Mouse (Mus musculus): ENCODE data around the gene Slc6a19.
"Not testable (repeated sequence)": the region's sequence is repeated elsewhere in the genome, so short reads cannot be mapped to it uniquely, and the experiment has no call there.

The Slc6a19 gene

DNA sequence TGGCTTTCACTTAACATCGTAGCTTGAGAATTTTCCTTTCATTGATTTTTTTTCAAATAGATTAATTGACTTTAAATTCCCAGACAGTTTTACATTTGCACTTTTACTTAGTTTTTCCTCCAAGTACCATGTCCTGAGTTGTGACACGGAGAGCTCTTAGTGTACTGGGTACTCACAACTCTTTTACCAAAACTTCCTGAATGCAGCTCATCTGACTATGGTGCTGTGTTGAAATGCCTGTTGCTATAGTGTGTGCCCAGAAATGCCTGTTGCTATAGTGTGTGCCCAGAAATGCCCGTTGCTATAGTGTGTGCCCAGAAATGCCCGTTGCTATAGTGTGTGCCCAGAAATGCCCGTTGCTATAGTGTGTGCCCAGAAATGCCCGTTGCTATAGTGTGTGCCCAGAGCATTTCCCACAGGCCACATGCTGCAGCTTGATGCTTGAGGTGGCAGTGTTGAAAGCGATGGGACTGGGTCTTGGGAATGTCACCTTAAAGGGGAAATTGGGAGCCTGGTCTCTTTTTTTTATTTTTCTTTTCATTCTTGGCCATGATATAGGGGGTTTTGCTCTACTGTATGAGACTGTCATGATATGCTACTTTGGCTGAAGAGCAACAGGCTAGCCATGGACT lies at the start of gene Slc6a19:
Gene Slc6a19, minus strand, starts transcription at position 172 of the 632 bp plus-strand sequence.
- DNase-seq (ENCODE audit: low spot score in 2 of 2) = no peak

DNA sequence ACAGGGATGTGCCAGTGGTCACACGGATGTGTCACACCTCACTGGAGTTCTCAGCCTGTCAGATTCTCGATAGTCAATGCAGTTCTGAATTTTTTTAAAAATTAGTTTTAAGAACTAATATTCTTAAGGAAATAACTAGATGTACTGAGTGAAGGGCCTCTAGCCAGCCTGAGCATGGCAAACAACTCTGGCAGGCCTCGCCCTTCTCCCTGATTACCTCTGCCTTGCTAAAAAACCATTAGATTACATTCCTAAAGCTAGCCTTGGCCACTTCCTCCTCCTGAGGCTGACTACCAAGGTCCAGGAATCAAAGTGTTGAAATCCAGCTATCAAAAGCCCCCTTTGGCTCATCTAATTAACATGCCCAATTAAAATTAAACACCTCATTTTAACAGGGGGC lies 46.6 kb upstream of the Slc6a19 start:
- no peak for DNase-seq (ENCODE audit: low spot score in 2 of 2)

DNA sequence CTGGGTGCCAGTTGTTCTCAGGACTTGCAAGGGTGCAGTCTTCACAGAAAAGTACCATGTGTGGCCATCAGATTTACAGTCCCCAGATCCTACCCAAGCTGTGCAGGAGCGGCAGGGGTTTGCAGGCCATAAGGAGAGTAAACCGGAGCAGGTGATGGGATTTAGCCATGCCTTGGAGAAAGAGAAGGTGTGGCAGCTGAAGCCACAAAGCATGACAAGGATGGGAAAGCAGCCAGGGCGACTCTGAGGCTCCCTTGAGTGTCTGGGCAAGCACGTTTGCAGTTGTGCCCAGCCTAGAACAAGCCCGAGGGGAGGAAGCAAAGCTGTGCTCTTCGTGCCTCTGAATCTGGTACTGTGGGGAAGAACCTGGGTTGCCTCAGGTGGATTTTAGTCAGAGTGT lies 45.8 kb upstream of the Slc6a19 start:
- peak in 1 of 2 experiments; percentile 60 for DNase-seq (ENCODE audit: low spot score in 2 of 2)

DNA sequence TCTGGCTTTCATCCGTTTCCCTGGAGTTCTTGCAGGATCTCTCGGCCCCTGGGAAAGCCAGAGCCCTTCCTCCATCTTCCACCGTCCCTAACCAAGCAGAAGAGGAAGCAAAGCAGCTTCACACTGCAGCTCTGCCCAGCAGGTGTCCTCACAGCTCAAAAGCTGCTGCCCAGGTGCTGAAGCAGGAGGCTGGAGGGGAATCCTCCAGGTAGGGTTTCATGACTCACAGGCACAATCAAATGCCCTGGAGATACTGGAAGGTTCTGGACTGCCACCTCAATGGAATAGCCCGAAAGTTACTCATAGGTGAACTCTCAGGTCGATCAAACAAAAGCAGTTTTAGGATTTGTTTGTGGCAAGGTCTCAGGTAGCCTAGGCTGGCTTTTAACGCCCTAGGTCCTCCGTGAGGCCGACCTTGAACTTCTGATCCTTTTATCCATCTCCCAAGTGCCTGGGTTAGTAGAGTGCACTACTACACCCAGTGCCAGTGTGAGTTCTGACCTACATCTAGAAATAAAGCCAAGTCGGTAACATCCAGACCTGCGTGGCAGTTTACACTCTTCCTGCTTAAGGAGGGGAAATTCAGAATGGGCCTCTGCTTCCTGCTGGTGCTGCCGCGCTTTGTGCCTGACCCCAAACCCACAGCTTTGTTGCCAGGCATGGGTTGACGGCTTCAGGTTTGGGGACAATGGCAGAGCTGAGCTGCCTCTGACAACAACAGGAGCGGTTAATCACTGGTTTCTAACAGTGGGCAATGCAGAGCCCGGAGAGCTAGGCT lies 44.2 kb upstream of the Slc6a19 start:
- DNase-seq (ENCODE audit: low spot score in 2 of 2) = peak in 1 of 2 experiments; percentile 55

DNA sequence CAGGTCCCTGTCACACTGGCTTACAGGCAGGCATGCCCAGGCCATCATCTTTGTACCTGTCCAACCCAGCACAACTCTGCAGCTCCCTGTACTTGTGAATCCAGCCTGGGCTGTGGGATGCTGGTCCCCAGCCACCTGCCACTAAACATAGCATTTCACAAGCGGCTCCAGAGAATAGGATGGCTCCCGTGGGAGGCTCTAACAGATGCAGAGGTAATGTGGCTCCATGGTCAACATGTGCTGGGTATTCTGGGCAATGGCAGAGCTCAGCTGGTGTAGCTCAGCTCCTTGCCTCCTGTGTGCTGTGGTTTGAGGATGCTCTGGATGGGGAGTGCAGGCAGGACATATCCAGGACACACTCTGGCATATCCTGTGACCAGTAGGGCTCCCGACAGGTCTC lies 39.0 kb upstream of the Slc6a19 start:
- DNase-seq (ENCODE audit: low spot score in 2 of 2) = no peak

DNA sequence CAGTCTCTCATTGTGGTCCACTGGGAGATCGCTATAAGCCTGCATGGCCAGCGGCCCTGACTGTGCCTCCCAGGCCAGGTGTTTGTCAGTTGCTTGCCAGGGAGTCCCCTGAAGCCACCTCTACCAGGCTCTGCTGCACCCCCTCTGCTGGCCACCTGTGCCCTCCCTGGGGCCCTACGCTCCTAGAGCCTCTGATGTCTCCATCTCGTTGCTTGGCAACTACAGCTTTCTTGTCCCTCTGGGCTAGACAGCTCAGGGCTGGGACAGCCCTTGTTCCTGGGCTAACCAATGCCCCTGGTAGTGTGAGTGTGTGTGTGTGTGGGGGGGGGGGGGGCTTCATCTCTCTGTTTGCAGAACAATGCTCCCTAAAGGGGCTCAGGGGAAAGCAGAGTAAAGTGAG lies 38.3 kb upstream of the Slc6a19 start:
- DNase-seq (ENCODE audit: low spot score in 2 of 2) = no peak

DNA sequence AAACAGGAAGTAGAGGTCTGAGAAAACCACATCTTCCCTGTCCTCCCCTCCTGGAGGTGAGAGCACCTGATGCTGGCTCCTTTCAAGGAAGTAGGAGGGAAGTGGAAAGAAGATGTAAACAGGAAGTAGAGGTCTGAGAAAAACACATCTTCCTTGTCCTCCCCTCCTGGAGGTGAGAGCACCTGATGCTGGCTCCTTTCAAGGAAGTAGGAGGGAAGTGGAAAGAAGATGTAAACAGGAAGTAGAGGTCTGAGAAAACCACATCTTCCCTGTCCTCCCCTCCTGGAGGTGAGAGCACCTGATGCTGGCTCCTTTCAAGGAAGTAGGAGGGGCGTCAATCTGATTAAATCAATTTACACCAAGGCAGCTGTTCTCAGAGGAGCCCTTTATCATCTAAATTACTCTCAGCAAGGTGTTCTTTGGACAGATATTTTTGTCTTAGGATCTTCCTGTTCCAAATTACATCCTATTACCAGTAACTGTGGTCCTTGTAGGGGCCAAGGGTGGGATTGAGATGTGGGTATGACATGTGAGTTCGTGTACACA lies 35.8 kb upstream of the Slc6a19 start:
- not testable (repeated sequence) for DNase-seq (ENCODE audit: low spot score in 2 of 2)

DNA sequence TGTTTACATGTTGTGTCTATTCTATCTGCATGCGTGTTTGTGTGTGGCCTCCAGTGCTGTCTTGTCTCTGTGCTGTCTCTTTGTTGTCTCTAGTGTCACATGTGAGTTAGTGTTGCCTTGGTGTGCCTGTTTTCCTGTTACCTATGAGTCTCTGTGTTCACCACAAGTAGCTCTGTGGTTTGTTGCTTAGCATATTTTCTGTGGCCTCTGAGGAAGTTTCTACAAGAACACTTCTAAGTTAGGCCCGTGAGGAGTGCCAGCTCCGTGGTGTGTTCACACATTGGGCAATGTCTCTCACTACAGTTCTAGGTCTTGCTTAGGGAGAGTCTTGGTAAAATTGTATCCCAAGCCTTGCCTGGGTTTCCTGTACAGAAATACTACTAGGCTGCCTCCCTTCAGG lies 32.3 kb upstream of the Slc6a19 start:
- no peak for DNase-seq (ENCODE audit: low spot score in 2 of 2)

DNA sequence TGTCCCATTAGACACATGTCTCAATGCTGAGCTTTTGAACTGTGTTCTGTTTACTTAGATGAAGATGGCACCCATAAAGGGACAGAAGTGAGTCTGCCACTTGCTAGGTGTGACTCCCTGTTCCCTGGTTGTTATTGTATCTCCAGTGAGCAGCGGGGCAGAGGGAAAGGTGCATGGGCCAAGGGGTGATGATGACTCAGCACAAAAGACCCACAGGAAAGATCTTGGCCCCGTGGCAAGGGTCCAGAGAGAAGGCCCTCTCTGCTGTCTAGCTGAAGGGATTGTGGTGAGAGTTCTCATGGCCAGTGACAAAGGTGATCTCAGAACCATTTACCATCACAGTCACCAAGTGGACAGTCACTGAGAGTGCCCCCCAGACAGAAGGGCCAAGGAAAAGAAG lies 31.3 kb upstream of the Slc6a19 start:
- DNase-seq (ENCODE audit: low spot score in 2 of 2) = no peak

DNA sequence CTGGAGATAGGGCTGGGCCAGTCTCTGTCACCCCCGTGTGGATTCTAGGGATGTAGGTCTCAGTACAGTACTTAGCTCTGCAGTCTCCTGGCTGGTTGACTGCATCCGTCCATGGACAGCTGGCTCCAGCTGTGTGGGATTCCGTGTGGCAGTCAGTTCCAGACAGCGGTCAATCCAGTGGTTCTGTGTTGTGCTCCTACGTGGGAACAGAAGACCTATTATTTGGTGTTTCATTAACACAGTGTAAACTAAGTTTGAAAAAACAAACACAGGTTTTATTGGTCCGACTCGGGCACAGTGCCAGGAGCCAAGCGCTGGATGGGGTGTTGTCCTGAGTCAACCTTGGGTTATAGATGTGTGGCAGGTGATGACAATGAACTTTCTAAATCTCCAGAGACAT lies 30.6 kb upstream of the Slc6a19 start:
- DNase-seq (ENCODE audit: low spot score in 2 of 2) = peak; percentile 67 to 75

DNA sequence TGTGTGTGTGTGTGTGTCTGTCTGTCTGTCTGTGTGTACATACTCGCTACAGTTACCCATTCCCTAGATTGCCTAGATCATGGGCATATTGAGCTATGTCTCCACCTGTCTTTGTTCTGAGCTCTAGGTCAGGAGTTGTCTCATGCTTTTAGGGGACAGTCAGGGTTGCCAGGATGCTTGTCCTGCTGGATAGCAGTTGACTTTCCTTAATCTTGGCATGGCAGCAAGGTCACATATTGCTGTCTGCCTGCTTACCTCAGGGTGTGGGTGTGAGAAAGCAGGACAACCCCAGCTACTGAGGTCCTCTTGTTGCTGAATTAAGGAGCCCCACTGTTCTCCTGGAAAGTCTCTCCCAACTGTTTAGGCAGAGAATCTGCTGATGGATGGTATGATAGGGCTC lies 29.7 kb upstream of the Slc6a19 start:
- DNase-seq (ENCODE audit: low spot score in 2 of 2) = no peak

DNA sequence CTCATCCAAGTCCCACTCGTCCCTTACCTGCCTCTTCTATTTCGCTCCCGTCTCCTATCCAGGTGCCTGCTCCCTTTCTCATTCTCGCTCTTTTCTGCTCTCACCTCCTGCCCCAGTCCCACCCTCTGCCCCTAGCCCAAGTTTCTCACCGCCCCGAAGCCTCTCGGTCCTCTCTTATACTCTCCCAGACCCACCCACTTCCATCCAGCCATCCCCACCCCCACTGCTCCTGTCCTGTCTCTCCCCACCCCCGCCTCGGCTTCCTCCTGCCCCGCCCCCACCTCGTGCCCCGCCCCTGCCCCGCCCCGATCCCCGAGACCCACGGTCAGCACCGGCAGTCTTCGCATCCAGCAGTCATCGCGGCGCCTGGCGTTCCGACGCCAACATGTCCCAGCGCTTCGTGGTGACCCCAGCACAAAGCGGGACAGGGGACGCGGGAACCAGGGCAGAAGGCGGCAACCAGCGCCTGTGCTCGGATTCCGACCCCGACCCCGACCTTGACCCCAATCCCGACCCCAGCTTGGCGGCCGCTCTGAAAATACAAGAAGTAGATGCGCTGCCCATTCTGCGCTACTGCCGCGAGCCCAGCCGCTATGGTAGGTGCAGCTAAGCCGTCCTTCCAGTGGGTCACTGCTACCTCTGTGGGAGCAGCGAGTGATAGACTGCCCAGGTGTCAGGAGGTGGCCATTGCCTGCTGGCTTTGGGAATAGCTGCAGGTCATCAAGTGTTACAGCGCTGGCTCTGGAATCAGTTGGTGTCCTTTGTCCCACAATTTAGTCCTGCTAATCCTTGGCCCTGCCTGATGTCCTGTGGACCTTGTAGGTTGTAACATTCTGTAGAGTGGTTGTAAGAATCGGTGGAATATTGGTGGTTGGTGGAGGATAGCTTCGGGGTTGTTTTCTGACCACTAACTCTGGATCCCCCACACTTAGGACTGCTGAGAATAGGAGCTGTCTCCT lies 28.4 kb upstream of the Slc6a19 start, which contains the start of gene Slc12a7:
Gene Slc12a7, plus strand, starts transcription at position 353 of the 959 bp plus-strand sequence.
- DNase-seq (ENCODE audit: low spot score in 2 of 2) = no peak

DNA sequence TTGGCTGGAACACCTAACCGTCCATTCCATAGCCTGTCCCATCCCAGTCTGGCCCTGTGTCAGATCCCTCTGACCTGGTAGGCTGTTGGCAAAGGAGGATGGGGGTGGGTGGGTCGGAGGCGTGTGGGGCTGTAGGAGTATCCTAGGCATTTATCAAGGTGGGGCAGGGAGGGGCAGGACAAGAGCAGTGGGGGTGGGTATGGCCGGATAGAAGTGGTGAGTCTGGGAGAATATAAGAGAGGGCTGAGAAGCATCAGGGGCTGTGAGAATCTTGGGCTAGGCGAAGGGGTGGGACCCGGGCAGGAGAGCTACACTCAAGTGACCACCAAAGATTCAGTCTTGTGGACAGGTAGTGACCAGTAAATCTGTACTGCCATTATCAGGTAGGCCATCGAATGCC lies 27.6 kb upstream of the Slc6a19 start:
- DNase-seq (ENCODE audit: low spot score in 2 of 2) = no peak

DNA sequence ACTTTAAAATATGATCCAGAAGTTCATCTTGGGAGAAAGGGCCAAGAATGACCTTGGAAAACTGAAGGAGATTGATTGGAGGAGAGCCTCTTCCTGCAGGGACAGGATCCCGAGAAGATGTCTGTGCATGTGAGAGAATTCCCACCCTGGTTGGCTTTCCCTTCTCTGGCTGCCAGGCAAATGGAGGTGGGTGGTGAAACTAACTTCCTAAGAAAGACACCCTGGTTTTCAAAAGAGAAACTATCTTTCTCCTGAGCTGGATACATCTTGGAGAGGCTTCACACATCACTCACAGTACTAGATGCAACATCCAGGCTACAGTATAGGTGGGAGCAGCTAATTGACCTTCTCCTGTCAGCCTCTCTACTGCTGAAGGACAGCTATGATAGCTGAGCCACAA lies 26.2 kb upstream of the Slc6a19 start:
- DNase-seq (ENCODE audit: low spot score in 2 of 2) = no peak

DNA sequence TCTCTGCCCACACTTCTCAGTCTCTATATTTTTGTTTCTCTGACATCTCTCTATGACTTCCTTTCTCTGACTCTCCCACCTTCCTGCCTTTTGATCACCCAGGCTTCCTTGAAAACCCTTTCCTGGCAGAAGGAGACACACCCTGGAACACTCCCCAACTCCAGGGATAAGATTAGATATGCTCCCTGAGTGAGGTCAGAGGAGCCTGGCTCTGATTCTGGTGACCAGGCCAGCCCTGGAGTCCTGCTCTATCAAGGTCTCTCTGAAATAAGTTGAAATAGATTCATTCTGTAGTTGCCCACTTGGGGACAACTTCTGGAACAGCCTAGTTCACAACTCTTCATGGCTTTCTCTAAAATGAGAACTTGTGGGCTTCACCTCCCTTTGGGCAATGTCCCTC lies 24.0 kb upstream of the Slc6a19 start:
- no peak for DNase-seq (ENCODE audit: low spot score in 2 of 2)

DNA sequence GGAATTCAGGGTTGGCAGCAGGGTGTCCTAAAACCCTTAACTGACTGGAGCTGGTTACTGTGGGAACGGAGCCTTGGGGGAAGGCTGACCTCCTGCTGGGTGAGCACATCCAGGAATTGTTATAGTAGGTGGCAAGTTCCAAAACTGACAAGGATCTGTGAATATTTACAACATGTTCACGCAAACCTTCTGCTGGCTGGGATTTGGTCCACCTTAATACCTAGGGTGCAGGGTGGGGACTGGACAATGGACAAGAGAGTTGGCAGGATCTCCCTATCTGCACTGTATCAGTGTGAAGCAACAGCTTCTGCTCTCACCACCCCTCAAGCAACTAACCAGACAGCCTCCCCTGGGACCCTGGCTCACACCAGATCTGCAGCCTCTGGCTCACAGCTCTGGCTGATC lies 23.0 kb upstream of the Slc6a19 start:
- no peak for DNase-seq (ENCODE audit: low spot score in 2 of 2)

DNA sequence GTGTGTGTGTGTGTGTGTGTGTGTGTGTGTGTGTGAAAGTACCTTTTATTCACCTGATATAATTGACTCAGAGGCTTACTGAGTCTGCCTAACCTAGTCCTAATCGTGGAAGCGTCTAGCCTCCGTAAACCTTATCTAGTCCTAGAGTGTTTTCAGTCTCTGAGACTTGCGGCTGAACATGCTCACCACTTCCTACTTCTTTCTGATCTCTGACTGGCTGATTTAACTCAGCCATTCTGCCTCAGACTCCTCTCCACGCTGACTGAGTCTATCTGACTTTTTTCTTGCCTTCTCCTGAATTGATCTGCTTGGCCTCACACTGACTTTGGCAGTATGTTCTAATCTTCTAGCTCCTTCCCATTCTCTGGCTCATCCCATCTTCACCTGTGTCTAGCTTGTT lies 20.6 kb upstream of the Slc6a19 start:
- no peak for DNase-seq (ENCODE audit: low spot score in 2 of 2)

DNA sequence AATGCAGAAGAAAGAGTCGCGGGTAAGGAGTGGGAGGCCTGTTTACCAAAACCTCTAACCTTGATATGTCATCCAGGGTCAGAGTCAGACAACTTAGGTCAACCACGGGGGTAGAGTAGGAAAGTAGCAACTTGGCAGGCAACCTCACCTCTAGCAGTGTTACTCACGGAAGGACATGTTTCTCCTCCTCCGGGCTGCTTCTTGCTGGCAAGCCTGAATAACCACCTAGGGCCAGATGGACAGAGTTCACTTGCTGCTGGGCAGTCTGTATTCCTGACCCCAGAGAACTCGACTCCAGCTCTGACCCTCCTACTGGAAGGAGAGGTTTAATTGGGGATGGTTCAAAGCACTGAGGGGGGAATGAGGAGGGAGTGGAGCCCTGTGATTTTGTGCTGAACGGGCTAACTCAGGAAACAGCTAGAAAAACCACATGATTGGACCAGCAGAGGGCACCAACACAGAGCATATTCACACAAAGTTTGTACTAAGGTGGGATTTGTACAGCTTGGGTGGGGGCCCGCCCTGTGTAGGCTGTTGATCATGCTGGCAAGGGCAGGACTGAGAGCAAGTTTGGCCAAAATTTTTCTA lies 18.5 kb upstream of the Slc6a19 start:
- DNase-seq (ENCODE audit: low spot score in 2 of 2) = peak; percentile 40 to 52

DNA sequence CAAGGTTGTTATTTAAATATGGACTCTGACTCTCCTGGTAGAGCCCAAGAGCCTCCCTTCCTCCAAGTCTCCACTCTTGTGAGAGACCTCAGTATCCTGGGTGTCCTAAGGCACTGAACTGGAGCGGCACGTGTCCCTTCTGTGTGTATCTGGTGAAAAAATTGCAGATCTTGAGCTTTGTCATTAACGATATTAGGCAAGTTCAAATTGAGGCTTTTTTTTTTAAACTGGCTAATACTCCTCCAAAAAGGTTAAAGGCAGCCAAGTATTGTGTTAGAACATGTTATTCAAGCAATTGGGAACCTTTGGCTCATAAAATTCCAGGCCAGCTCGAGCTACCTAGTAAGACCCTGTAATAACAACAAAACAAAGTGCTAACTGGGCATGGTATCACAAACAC lies 15.6 kb upstream of the Slc6a19 start:
- no peak for DNase-seq (ENCODE audit: low spot score in 2 of 2)

DNA sequence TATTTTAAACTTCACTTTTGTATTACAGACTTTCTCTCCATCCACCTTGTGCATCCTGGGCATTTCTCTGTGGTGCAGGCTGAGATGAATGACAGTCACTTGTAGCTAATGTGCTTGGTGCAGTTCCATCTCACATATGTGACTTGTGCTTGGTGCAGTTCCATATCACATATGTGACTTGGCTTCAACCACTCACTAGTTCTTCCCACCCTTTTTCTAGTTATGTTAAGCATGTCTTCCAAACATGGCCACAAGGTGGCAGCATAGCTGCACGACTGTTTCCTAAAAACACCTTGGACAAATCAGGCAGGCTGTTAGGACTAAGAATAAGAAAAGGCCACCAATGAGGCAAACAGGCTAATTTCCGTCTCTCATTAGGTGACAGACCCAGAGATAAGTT lies 13.6 kb upstream of the Slc6a19 start:
- DNase-seq (ENCODE audit: low spot score in 2 of 2) = peak; percentile 69 to 78

DNA sequence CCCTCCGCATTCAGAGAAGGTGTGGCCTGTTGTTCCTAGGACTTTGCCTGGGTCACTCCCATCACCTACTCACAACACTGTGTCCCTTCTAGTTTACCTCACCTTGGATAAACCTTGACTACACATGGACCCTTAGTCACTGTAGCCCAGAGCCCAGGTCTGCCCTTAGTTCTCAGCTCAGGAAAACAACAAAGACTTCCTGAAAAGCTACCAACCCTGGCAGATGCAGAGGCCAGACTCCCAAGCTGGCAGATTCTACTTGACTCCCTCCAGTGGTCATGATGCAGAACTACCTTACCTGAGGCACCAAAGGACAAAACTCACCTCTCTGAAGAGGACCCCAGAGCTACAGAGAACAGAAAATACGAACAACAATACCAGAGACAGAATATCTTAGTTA lies 9.4 kb upstream of the Slc6a19 start:
- DNase-seq (ENCODE audit: low spot score in 2 of 2) = no peak

DNA sequence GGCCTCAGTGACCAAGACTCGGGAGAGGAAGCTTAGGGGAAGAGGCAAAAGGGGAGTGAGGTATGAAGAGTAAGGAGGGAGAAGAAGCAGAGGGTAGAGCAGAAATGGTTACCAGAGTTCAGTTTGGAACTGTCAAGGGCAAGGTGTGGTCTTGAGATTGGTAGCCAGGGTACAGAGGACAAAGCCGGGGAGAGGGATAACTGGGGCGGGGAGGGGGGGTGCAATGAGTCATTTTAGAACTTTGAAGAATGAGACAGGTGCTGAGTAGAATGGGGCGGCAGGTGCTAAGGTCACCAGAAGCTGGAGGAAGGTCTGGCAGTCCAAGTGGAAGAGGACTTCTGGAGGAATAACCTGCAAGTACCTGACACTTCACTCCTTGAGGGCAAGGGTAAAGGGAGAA lies 8.5 kb upstream of the Slc6a19 start:
- no peak for DNase-seq (ENCODE audit: low spot score in 2 of 2)
